Mouse (Mus musculus) forebrain, embryonic 12.5 days (tissue): ENCODE measurements around the gene Gm7075. TPM values are rescaled to one million over a fixed set of nuclear protein-coding genes. Genes with fewer than 3 reads are reported as not detected.
"Not testable (repeated sequence)": the region's sequence is repeated elsewhere in the genome, so short reads cannot be mapped to it uniquely, and the experiment has no call there.

ENCODE experiments used
- ATAC-seq: fragments of 200-750 bp; cut with Nextera tagmentation; 2 replicates; pipeline ENCODE4 v1.8.0; 2017; ENCODE audit warnings: moderate TSS enrichment; ENCODE audit not compliant: low FRiP score
- H3K27ac ChIP-seq: fragments of 300-500 bp; sonication (generic); 2 replicates; pipeline ENCODE4 v1.5.1; 2016; ENCODE audit warnings: mild to moderate bottlenecking
- H3K27me3 ChIP-seq: fragments of 300-500 bp; sonication (generic); 2 replicates; pipeline ENCODE4 v1.6.1; 2016; ENCODE audit warnings: mild to moderate bottlenecking
- H3K36me3 ChIP-seq: fragments of 300-500 bp; sonication (generic); replicated peaks from 2 replicates; pipeline ENCODE4 v1.6.1; 2016; ENCODE audit warnings: mild to moderate bottlenecking
- H3K4me1 ChIP-seq: fragments of 300-500 bp; sonication (generic); 2 replicates; pipeline ENCODE4 v1.6.1; 2016
- H3K4me2 ChIP-seq: fragments of 300-500 bp; sonication (generic); 2 replicates; pipeline ENCODE4 v1.6.1; 2016; ENCODE audit warnings: mild to moderate bottlenecking, moderate library complexity
- H3K4me3 ChIP-seq: fragments of 300-500 bp; sonication (generic); replicated peaks from 2 replicates; pipeline ENCODE4 v1.5.1; 2016; ENCODE audit warnings: mild to moderate bottlenecking
- H3K9ac ChIP-seq: fragments of 300-500 bp; sonication (generic); 2 replicates; pipeline ENCODE4 v1.6.1; 2016; ENCODE audit warnings: mild to moderate bottlenecking
- H3K9me3 ChIP-seq: fragments of 300-500 bp; sonication (generic); 2 replicates; pipeline ENCODE4 v1.6.1; 2016
- WGBS: fragments of 180-500 bp; shearing (Covaris S2); methylation state at CpG from one replicate; pipeline ENCODE4 v1.1.7; 2016; 5-methylcytosine and 5-hydroxymethylcytosine counted together
- polyA plus RNA-seq: library from polyadenylated mRNA; unstranded; fragments of >200 nt; fragmentation: Nextera tagmentation; extraction: Ambion mirVana; gene quantifications from 2 replicates; pipeline ENCODE4 v1.2.1, GENCODE M21; 2016

Gm7075 gene
- polyA plus RNA-seq, 1 experiment from 2014 or later: not detected

DNA sequence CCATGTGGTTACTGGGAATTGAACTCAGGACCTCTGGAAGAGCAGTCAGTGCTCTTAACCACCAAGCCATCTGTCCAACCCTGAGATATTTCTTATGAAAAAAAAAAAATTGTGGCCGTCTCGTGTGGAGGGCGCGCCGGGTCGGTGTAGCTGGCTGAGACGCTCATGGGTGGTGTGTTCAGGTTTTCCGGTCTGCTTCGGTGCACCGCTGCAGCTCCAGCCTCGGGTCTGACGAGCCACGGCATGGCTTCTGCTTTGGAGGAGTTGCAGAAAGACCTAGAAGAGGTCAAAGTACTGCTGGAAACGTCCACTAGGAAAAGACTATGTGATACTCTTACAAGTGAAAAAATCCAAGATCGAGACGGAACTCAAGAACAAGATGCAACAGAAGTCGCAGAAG, 8.8 kb downstream of the Gm7075 start:
- Histone ChIP-seq H3K9ac (no peak overlapping the region), H3K4me1 (peaks cover 7% of the 10 kb centered on the region), H3K4me3 (no peak overlapping the region), H3K27me3 (no peaks in the 10 kb centered on the region), H3K4me2 (no peak overlapping the region), H3K36me3 (no peaks in the 10 kb centered on the region), H3K9me3 (no peaks in the 10 kb centered on the region), H3K27ac (no peak overlapping the region)
- no peak for ATAC-seq
- 89% methylated on average over 17 of the region's 17 CpGs for WGBS

DNA sequence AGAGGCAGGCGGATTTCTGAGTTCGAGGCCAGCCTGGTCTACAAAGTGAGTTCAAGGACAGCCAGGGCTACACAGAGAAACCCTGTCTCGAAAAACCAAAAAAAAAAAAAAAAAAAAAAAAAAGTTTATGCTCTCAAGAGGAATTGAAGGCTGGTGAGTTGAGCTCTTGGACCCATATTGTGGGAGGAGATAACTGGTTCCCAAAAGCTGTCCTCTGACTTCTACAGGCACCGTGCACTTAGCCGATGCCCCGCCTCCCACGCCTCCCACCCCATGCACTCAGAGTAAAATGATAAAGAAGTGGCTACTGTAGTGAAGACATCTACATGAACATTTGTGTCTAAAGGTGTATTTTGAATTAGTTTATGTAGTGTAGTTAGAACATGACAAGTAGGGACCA, 9.9 kb downstream of the Gm7075 start:
- H3K27me3 ChIP-seq, ATAC-seq, H3K9me3 ChIP-seq, H3K36me3 ChIP-seq, H3K4me1 ChIP-seq, H3K4me2 ChIP-seq, H3K4me3 ChIP-seq, H3K27ac ChIP-seq, H3K9ac ChIP-seq: not testable (repeated sequence)
- 89% methylated on average over 6 of the region's 7 CpGs for WGBS

DNA sequence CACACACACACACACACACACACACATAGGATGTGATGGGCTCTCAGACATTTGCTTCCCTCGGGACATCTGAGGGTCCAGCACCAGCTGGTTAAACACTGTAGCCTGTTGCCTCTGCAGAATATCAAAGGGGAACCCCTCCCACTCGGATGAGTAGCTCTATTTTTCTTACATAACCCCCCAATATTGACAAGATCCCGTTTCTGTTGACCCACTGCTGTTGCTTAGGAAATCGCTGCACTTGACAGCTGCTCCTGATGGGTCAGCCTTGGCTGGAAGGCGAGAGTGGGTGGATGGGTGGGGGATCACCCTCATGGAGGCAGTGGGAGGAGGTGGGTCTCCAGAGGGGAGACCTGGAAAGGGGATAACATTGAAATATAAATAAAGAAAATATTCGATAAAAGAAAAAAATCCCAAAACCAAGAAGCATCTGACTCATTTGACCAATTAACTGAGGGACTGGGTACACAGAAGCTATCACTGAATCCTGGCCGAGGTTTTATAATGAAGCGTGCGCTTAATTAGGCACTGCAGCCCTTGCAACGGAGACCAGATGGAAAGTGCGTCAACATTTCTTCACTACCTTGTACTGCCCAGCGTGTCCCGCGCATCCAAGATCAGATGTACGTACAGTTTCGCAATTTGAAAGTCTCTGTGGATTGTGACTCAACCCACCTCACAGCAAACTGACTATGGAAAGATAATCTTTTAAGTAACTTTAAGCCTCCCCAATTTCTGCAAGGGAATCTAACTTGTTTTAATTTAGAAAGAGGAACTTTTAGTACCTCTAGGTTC, 11.2 kb downstream of the Gm7075 start:
- Histone ChIP-seq H3K4me3 (no peak overlapping the region), H3K9ac (no peak overlapping the region), H3K27me3 (no peaks in the 10 kb centered on the region), H3K9me3 (no peaks in the 10 kb centered on the region), H3K36me3 (no peaks in the 10 kb centered on the region), H3K4me2 (no peak overlapping the region), H3K4me1 (peaks cover 7% of the 10 kb centered on the region), H3K27ac (no peak overlapping the region)
- 59% methylated on average over 16 of the region's 16 CpGs for WGBS
- ATAC-seq: peak; percentile 65; the same call in 1 of the 2 replicates

DNA sequence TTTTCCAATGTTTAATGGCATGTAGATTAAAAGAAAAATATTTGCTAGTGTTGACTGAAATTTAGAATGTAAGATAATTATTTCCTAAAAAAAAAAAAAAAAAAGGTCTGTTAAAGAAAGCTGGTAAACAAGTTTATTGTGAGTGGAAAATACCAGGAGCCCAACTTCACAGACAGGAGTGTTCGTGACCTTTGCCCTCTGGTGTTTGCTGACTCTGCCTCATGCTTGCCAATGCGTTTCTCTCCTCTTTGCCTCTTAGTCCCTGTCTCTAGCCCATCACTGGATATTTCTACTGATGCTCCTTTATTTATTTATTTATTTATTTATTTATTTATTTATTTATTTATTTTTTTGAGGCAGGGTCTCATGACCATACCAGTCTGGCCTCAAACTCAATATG, 18.0 kb downstream of the Gm7075 start:
- no peak overlapping the region for H3K27ac ChIP-seq
- H3K27me3 ChIP-seq: no peaks in the 10 kb centered on the region
- no peak for ATAC-seq
- no peaks in the 10 kb centered on the region for H3K36me3 ChIP-seq
- no peak overlapping the region for H3K9ac ChIP-seq
- 89% methylated on average over 2 of the region's 2 CpGs for WGBS
- no peak overlapping the region for H3K4me3 ChIP-seq
- no peak overlapping the region for H3K4me2 ChIP-seq
- H3K9me3 ChIP-seq: no peaks in the 10 kb centered on the region
- no peaks in the 10 kb centered on the region for H3K4me1 ChIP-seq

DNA sequence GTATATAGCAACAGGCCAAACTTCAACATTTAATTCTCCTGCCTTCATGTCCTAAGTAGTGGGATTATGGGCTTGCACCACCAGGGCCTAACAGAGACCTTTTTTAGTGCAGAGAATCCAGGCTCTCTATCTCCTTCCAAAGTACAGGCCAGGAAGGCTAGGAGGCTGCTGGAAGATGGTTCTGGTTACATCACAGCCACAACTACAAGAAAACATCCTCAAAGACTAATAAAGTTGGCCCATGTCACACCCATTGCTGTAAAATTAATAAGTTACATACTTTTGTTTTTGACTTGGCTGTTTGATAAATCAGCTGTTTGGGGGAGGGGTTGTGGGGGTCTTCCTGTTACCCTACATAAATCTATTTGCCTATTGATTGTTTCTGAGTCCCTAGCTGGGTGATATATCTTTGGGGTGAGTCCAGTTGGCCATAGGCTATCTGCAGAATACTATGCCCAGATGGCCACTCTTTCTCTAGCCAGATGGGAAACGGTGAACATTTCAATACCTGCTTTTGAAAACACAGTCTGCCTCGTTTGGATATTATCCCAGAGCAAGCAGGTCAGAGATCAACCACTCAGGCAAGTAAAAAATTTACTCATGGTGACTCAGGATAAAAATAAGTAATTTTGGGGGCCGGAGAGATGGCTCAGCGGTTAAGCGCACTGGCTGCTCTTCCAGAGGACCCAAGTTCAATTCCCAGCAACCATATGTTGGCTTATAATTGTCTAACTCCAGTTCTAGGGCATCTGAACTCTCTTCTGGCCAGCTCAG, 18.7 kb downstream of the Gm7075 start:
- Histone ChIP-seq H3K4me2 (no peak overlapping the region), H3K27me3 (no peaks in the 10 kb centered on the region), H3K4me1 (no peaks in the 10 kb centered on the region), H3K27ac (no peak overlapping the region), H3K9ac (no peak overlapping the region), H3K9me3 (no peaks in the 10 kb centered on the region), H3K36me3 (no peaks in the 10 kb centered on the region), H3K4me3 (no peak overlapping the region)
- no peak for ATAC-seq
- 87% methylated on average over 5 of the region's 5 CpGs for WGBS

DNA sequence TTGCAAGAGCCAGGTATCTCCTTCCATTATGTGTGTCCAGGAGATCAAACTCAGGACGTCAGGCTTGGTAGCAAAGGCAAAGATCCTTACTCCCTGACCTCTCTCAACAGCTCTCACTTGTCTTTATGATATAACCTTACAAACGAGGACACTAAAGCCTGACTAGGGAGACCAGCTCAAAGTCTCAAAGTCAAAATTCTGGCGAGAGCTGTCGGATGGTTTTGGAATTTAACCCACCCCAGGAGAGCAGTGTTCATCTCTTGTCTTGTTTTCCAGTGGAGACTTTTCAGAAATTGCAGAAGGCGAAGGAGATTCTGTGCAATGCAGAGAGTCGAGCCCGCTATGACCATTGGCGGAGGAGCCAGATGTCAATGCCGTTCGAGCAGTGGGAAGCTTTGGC, 24.6 kb downstream of the Gm7075 start:
- H3K9ac ChIP-seq: no peak overlapping the region
- H3K9me3 ChIP-seq: no peaks in the 10 kb centered on the region
- no peak for ATAC-seq
- no peak overlapping the region for H3K4me3 ChIP-seq
- H3K27me3 ChIP-seq: no peaks in the 10 kb centered on the region
- no peaks in the 10 kb centered on the region for H3K4me1 ChIP-seq
- no peak overlapping the region for H3K27ac ChIP-seq
- no peaks in the 10 kb centered on the region for H3K36me3 ChIP-seq
- H3K4me2 ChIP-seq: no peak overlapping the region
- WGBS: 91% methylated on average over 10 of the region's 10 CpGs

DNA sequence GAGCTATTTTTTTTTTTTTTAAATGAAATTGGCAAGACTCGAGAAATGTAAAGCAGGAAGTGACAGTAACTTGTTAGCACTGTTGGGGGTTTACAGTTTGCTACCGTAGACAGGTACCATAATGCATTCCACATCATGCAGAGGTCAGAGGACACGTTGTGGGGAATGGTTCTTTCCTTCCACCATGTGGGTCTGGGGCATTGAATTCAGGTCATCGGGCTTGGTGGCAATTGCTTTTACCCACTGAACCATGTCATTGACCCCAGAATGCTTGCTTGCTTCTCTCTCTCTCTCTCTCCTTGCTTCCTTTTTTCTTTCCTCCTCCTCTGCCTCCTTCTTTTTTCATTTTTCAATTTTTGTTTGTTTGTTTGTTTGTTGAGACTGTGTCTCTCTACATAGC, 32.6 kb downstream of the Gm7075 start:
- Histone ChIP-seq H3K9ac (no peak overlapping the region), H3K27me3 (no peaks in the 10 kb centered on the region), H3K27ac (no peak overlapping the region), H3K4me1 (no peaks in the 10 kb centered on the region), H3K4me2 (no peak overlapping the region), H3K9me3 (no peaks in the 10 kb centered on the region), H3K4me3 (no peak overlapping the region), H3K36me3 (no peaks in the 10 kb centered on the region)
- no peak for ATAC-seq
- WGBS: 58% methylated on average over 4 of the region's 4 CpGs

DNA sequence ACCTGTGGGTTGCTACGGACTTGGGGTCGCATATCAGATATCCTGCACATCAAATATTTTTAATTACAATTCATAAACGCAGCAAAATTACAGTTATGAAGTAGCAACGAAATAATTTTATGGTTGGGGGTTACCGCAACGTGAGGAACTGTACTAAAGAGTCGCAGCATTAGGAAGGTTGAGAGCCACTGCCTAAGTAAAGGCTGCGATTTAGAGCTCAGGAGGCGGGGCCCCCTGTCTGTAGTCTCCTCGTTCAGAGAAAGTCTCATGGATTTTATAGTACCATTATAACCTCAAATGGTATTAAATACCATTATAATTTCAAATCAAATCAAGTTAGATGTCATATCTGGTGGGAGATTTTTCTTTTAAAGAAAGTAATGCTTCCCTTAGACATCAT, 34.6 kb downstream of the Gm7075 start:
- no peaks in the 10 kb centered on the region for H3K36me3 ChIP-seq
- H3K4me1 ChIP-seq: no peaks in the 10 kb centered on the region
- H3K4me3 ChIP-seq: peak overlapping the region; percentile 55
- no peaks in the 10 kb centered on the region for H3K27me3 ChIP-seq
- H3K9me3 ChIP-seq: no peaks in the 10 kb centered on the region
- ATAC-seq: no peak
- 3% methylated on average over 10 of the region's 10 CpGs for WGBS
- H3K4me2 ChIP-seq: peak overlapping the region; percentile 65
- H3K9ac ChIP-seq: peak overlapping the region; percentile 59
- H3K27ac ChIP-seq: no peak overlapping the region

DNA sequence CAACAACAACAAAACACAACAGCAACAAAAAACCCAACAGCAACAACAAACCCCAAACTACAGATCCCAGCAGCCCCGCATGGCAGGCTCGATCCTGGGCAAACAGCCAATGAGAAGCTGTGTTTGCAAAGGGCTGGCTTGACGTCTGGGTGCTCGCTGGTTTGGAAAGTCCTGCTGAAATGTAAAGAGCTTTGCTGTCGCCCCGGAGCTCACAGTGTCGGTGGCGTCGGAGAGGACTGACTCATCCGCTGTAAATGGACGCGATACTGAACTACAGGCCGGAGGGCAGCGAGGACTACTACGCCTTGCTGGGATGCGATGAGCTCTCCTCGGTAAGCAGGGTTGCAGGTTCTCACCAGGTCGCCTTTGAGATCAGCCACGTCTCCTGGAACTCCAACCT, 35.1 kb downstream of the Gm7075 start:
- Histone ChIP-seq H3K9ac (peak overlapping the region; percentile 59), H3K9me3 (no peaks in the 10 kb centered on the region), H3K4me2 (peak overlapping the region; percentile 65), H3K4me1 (peaks cover 5% of the 10 kb centered on the region; the same call in 1 of the 2 replicates), H3K4me3 (peak overlapping the region; percentile 55), H3K36me3 (no peaks in the 10 kb centered on the region), H3K27ac (no peak overlapping the region), H3K27me3 (peaks cover 5% of the 10 kb centered on the region)
- ATAC-seq: peak; percentile 75
- WGBS: 2% methylated on average over 19 of the region's 19 CpGs

DNA sequence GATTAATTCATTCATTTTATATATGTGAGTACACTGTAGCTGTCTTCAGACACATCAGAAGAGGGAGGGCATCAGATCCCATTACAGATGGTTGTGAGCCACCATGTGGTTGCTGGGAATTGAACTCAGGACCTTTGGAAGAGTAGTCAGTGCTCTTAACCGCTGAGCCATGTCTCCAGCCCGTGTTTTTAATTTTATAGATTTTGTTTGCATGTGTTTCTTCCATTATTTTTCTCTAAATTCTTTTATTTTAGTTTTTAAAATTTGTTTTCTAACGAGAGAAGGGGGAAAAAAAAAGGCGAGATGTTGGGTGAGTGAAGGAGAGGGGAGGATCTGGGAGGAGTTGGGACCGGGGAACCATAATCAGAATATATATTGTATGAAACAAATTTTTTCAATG, 35.7 kb downstream of the Gm7075 start:
- H3K27me3 ChIP-seq, H3K27ac ChIP-seq, H3K4me1 ChIP-seq, ATAC-seq, H3K9me3 ChIP-seq, H3K36me3 ChIP-seq: not testable (repeated sequence)
- Histone ChIP-seq H3K4me3 (peak overlapping the region; percentile 55), H3K4me2 (peak overlapping the region; percentile 65), H3K9ac (0 out of 2 replicates have a peak overlapping the region, but pooled peaks have one; percentile 59)
- 28% methylated on average over 5 of the region's 5 CpGs for WGBS

DNA sequence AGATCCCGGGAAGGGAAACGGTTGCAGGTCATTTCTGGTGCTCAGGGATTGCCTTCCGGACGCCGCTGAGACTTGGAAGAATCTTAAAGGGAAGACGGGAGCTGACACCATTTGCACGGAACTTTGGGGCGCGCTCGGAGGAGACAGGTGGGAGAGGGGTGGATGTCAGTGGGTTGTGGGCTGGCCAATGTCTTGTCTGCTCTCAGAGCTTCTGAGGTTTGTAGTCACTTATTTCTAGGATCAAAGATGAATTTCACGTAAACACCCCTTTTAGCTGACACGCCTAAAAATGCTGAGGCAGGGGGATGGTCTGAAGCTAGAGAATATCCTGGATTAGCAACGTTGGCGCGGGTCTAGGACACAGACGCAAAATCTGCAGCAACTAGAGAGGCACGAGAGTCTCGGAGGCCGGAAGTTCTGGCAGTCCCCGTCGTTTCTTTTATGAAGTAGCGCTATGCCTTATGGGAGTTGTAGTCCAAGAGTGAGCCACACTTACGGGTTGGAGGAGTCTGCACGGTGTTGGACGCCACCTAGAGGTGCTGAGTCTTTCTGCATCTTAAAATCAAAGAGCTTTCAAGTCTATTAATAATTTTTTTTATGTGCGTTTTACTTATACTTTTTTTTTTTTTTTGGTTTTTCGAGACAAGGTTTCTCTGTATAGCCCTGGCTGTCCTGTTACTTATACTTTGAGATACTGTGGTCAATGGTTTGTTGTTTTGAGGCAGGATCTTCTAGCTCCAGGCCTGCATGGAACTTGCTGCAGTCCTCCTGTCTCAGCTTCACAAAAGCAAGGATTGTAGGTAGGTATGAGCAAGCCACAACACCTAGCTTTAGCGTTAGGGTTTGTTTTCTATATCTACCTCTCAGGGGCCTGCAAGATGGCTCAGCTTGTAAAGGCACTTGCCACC, 39.0 kb downstream of the Gm7075 start, which contains the start of gene Dnajc12:
Gene Dnajc12, plus strand, starts transcription at position 72 of the 908 bp plus-strand sequence.
- Histone ChIP-seq H3K27me3 (peaks cover 23% of the 10 kb centered on the region), H3K27ac (no peak within 1 kb of the TSS), H3K9me3 (no peaks in the 10 kb centered on the region), H3K4me3 (peak within 1 kb of the TSS; percentile 54), H3K4me2 (peak within 1 kb of the TSS; percentile 88), H3K4me1 (peaks cover 6% of the 10 kb centered on the region; the same call in 1 of the 2 replicates), H3K9ac (peak within 1 kb of the TSS; percentile 68), H3K36me3 (no peaks in the 10 kb centered on the region)
- ATAC-seq: peak; percentile 94
- under 1% methylated on average over 28 of the region's 28 CpGs for WGBS
